Mouse (Mus musculus) ES-Bruce4 (cell line): ENCODE measurements around the gene Tmem30b.

Experiments used
- CTCF ChIP-seq: IDR thresholded peaks from one replicate; pipeline ENCODE4 v1.8.1; 2011; ENCODE audit warnings: low read depth, low read length
- EP300 ChIP-seq: IDR thresholded peaks from 2 replicates; pipeline ENCODE4 v1.6.1; 2011; ENCODE audit warnings: low read depth, low read length; ENCODE audit not compliant: insufficient read depth

DNA sequence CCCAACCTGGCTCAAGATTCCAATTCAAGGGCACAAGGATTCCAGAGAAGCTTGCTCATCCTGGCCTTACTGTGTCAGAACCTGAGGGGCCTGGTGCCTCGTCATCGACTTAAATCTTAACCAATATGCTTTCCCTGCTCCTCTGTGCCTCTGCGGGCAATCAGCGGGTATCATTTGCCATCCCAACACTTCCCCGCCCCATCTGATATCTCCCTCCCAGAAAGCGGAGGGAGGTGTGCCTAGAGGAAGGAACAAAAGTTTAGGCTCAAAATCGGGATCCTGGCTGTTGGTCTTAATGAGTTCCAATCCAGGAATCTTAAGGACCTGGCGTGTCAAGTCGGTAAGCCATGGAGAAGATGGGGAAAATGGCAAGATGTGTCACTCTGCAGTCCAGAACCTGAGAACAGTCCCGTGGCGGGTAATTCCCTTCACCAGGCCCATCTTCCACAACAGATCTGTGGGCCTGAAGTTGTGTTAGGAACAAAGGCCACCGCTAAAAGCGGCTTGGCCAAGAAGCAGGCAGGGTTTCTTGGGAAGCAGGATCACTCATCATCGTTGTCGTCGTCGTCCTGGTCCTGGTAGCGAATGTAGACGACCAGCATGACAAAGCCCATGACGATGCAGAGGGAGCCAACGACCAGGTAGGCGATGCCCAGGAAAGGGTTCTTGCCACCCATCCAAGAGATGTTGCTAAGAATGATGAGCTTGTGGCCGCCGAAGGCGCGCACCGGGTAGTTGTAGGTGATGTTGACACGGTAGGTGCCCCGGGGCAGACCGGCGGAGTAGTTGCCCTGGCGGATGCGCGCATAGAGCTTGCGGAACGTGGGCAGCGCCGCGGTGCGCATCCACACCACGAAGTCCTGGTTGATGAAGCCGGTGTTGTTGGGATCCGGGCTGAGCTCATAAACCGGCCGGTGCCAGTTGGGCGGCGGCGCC is 1.2 kb downstream of the Tmem30b start:
- TF ChIP-seq EP300 (no peak), CTCF (no peak)
